Mouse (Mus musculus): ENCODE data around the gene Sap25.

The Sap25 gene

DNA sequence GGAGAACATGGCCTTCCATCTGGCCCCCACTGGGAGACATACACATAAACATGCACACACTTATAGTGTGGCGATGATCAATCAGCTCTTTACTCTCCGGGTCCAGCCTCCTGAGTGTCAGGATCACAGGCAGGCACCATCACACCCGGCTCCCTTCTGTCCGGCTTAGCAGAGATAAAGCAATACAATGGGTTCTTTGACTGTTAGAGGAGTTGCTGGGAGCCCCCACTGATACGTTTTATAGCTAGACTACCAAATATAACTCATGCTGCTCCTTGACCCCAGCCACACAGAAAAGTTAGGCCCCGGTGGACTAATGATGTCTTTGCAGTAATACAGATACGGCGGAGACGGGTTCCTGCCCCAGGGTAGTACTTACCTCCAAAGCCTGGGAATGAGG is 21.9 kb downstream of the Sap25 start:
- no peak for DNase-seq (ENCODE audit: low spot score)

DNA sequence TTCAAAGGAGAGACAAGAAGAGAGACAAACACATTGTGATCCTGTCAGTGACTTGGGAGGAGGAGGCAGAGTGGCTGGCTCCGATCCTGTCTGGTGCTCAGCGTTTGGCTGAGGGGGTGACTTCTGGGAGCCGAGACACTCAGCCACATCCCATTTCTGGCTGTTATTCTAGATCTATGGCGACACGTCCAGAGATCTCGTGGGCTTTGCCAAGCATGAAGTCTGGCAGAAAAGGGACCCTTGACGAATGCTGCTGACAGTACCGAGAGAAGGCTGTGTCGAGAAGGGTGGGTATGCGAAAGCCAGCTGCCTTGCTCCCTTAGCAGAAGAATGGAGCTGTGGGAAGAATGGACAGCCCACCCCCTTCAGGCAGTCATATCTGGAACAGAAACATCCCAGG is 27.8 kb downstream of the Sap25 start:
- DNase-seq (ENCODE audit: low spot score): no peak

- no peak for DNase-seq (ENCODE audit: low spot score)
Observed at GRCm38 (mm10) chr5:137670240-137670639, 29.1 kb downstream of the Sap25 start.

DNA sequence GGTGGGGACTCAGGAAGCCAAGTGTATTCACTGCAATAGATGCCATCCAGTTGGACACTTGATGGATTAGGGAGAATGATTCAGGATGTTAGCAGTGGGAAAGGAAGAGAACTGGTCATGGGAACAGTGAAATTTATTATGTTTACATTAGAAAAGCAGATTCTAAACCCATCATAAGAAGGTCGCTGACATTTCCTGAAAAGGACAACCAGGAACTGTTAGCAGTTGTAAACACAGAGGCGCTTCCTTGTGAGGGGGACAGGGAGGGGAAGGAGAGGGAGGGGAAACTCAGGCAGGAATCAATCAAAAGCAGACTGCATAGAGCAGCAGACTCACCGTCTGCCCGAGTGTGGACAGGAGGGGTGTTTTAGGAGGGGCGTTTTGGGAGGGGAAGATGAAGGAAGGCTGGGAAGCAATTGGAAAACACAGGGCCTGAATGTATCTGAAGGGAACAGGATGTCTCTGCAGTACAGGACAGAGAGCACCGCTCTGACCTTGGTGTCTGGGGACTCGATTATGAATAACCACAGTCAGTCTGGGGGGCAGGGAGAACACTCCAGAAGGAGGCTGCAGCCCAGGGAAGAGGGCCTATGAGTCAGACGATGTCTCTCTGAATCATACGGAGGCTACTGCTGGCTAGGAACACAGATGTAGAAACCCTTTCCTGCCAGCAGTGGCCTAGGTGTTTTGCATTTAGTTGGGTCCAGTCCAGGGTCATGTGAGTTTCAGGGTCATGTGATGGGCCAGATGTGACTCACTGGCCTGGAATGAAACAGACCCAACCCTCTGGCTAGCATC is 30.5 kb downstream of the Sap25 start:
- peak; percentile 73 for DNase-seq (ENCODE audit: low spot score)

DNA sequence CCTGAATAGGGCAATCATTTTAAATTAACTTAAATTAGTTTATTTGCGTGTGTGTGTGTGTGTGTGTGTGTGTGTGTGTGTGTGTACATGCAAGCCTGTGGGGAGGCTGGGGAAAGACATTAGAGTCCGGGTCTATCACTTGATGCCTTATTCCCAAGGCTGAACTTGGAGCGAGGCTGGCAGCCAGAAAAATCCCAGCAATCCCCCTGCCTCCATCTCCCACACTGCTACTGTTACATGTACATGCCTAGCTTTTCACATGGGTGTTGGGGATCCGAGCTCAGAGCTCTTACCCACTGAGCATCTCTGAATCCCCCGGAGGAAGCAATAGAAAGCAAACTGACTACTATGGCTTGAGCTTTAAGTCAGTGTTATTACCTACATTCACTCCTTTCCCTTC is 31.2 kb downstream of the Sap25 start:
- DNase-seq (ENCODE audit: low spot score): no peak

DNA sequence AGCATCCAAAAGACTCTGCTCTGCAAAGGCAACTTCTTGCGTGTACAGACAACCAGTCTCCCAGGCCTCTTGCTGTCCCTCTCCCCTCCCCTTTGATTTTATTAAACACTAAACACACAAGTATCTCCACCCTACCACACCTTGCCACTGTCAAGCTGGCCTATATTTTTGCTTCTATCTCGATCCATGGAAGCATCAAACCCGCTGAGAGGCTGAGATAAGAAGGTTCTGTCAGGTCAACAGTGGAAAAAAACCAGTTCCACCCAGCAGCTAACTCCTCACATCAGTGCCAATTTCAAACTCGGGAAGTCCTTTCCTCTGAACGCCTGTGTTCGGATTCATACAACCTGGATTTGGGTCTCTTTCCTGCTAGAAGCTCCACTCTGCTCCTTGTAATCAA is 31.9 kb downstream of the Sap25 start:
- no peak for DNase-seq (ENCODE audit: low spot score)

DNA sequence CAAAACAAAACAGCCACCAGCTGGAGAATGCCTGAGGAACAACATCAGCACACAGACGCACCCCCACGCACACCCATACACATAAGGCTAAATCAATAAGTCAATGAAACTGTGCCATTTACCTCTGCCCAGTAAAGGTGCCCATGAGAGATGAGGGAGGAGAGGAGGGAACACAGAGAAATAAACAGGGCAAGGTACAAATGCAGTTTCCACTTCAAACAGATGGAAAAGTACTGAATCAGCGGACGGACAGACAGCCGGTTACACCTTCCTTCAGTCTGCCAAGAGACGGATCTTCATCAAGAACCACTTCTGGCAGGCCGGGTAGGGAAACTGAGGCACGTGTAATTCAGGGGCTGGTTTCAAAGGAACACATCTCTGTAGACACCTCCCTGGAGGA is 33.7 kb downstream of the Sap25 start:
- DNase-seq (ENCODE audit: low spot score): no peak

GRCm38 (mm10) chr5:137677859-137678258 is 36.7 kb downstream of the Sap25 start:
- no peak for DNase-seq (ENCODE audit: low spot score)

DNA sequence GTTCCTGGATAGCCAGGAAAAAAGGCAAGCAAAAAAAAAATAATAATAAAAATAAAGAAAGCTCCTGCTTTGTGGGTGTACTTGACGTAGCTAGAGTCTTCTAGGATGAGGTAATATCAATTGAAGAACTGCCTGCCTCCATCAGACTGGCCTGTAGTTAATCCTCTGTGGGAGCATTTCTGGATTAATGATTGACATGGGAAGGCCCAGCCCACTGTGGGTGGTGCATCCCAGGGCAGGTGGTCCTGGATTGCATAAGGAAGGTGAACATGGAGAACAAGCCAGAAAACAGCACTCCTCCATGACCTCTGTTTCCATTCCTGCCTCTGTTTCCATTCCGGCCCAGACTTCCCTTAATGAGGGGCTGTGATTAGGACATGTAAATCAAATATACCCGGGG is 37.6 kb downstream of the Sap25 start:
- DNase-seq (ENCODE audit: low spot score): peak; percentile 36

- DNase-seq (ENCODE audit: low spot score): no peak
Observed at GRCm38 (mm10) chr5:137679726-137680125, 38.6 kb downstream of the Sap25 start.

DNA sequence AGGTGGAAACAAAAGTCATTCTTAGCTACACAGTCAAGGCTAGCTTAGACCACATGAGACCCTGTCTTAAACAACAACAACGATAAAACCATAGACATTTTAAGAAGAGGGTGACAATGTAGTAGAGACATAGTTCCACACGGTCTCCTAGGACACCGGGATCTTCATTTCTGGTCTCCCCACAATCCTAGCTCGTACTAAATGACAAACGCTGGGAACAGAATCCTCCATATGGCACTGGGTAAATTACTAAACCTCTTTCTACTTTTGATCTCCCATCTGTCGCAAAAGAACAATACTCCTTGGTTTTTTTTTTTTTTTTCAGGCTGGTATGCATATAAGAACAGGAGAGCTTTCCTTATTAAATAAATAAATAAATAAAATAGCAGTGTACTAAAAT is 41.4 kb downstream of the Sap25 start:
- DNase-seq (ENCODE audit: low spot score): no peak

DNA sequence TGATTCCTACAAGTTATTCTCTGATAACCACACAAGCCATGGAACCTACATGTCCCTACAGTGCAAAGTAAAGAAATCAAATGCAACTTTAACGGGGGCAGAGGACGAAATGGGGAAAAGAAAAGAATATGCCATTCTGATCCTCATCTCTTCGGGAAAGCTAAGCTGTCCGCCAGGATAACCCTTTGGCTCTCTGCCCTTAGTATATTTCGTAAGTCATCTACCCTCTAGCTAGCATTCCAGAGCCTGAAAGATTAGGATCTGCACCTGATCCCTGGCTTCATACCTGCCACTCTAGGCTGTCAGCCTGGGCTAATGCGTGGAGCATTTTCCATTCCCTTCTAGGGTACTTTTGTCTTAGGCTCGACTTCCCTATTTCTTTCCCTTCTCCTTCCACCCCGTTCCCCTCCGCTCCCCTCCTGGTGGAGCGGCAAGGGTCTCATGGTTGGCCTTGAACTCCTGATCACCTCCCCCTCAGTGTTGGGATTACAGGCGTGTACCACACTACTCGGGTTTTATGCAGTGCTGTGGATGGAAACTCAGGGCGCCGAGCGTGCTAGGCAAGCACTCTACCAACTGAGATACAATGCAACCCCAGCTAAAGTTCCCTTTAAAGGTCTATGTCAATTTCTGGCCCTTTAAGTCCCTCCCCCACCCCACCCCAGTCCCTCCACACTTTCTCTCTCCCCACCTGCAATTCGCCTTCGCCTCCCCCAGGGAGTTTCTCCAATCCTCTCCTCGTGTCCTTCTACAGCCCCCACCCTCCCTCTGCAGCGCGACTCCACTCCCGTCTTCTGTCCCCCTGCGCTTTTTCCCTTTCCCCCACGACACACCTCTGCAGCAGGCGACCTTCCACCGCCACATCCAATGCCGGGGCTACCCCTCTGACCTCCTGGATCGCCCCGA is 42.5 kb downstream of the Sap25 start:
- DNase-seq (ENCODE audit: low spot score): peak; percentile 40

- DNase-seq (ENCODE audit: low spot score): peak; percentile 99
Observed at GRCm38 (mm10) chr5:137684294-137685123, 43.4 kb downstream of the Sap25 start, which contains the start of gene Agfg2. Gene Agfg2, minus strand, starts transcription at chr5:137684726.

DNA sequence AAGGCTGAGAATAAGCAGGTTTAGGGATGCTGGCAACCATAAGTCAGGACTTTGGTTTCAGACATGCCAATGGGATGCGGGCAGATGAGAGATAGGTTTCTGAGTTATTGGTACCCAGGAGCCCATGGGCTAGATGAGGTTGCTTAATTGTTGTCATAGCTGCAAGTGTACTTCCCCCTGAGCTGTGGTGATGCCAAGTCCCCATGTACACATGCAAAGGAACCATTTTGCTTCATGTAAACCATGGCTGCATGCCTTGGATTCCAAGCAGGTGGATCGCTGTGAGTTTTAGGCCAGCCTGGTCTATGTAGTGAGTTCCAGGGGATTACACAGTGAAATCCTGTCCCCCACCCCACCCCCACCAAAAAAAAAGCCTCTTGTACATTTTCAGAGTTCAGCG is 44.5 kb downstream of the Sap25 start:
- no peak for DNase-seq (ENCODE audit: low spot score)

DNA sequence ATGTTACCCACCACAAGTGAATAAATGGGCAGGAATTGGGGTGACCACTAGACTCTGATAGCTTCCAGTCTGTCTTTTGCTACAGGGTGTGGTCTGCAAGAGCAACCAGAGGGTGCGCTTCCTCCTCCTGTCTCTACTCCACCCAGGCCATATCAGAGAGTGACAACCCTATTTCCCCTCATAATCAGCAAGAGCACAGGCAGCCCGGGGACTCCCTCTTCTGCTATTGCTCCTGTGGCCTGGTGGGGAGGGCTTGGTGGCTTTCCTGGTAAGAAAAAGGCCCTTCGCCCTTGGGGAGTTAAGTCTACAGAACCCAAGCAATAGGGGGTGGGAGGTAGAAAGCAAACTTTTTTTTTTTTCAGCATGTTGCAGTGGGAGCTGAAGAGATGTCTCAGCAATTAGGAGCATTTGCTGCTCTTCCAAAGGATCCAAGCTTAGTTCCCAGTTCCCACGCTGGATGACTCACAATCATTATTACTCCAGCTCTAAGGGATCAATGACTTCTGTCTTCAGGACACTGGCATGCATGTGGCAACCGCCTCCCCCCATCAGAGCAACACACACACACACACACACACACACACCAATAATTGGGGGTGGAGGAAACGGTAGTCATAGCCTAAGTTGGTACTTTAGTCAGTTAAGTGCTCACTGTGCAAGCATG is 45.1 kb downstream of the Sap25 start:
- DNase-seq (ENCODE audit: low spot score): peak; percentile 49

GRCm38 (mm10) chr5:137689974-137690373 is 48.8 kb downstream of the Sap25 start:
- no peak for DNase-seq (ENCODE audit: low spot score)

DNA sequence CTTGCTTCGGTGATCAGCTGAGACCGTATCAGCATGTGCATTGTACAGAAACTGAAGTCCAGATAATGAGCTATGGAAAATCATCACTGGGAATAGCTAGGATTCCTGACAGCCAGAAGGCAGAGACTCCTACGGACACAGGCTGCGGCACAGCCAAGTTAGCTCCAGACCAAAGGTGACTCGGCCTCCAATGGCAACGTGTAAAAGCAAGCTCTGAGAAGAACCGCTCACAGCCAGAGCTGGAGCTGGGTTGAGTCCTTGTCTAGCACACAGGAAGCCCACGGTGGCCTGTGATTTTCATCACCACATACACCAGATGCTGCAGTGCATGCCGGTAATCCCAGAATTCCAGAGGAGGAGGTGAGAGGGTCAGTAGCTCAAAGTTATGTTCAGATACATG is 49.4 kb downstream of the Sap25 start:
- DNase-seq (ENCODE audit: low spot score): peak; percentile 43

DNA sequence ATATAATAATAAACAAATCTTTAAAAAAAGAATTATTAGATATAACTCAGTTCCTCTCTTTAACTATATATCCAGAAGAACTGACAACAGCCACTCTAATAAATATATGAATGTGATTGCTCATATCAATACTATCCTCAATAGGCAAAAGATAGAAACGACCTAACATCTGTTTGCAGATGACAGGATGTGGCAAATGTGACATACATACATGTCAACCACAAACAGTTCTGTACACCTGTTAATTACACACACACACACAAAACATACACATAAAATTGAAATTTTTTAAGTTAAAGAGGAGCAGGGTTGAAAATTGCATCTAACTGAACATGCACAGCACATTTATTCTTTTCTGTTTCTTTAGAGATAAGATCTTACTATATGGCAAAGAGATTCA is 50.7 kb downstream of the Sap25 start:
- DNase-seq (ENCODE audit: low spot score): no peak
